Mouse (Mus musculus): ENCODE data around the gene Tmem104.

Tmem104 gene

GRCm38 (mm10) chr11:115200520-115200919 is 13.2 kb downstream of the Tmem104 start:
- DNase-seq (ENCODE audit: low spot score): no peak

- peak; percentile 90 for DNase-seq (ENCODE audit: low spot score)
Observed at GRCm38 (mm10) chr11:115202316-115202715, 15.0 kb downstream of the Tmem104 start.

- no peak for DNase-seq (ENCODE audit: low spot score)
Observed at GRCm38 (mm10) chr11:115202756-115203155, 15.5 kb downstream of the Tmem104 start.

GRCm38 (mm10) chr11:115208126-115208525 is 20.8 kb downstream of the Tmem104 start:
- no peak for DNase-seq (ENCODE audit: low spot score)

GRCm38 (mm10) chr11:115208776-115209732 is 21.8 kb downstream of the Tmem104 start:
- no peak for DNase-seq (ENCODE audit: low spot score)

- DNase-seq (ENCODE audit: low spot score): no peak
Observed at GRCm38 (mm10) chr11:115209958-115210357, 22.7 kb downstream of the Tmem104 start.

- no peak for DNase-seq (ENCODE audit: low spot score)
Observed at GRCm38 (mm10) chr11:115212116-115212515, 24.8 kb downstream of the Tmem104 start.

GRCm38 (mm10) chr11:115215123-115215522 is 27.8 kb downstream of the Tmem104 start:
- DNase-seq (ENCODE audit: low spot score): no peak

GRCm38 (mm10) chr11:115217439-115218410 is 30.4 kb downstream of the Tmem104 start:
- DNase-seq (ENCODE audit: low spot score): no peak

- no peak for DNase-seq (ENCODE audit: low spot score)
Observed at GRCm38 (mm10) chr11:115219263-115219662, 32.0 kb downstream of the Tmem104 start.

- no peak for DNase-seq (ENCODE audit: low spot score)
Observed at GRCm38 (mm10) chr11:115219685-115220084, 32.4 kb downstream of the Tmem104 start.

- DNase-seq (ENCODE audit: low spot score): no peak
Observed at GRCm38 (mm10) chr11:115222077-115222476, 34.8 kb downstream of the Tmem104 start.

GRCm38 (mm10) chr11:115222570-115222969 is 35.3 kb downstream of the Tmem104 start:
- no peak for DNase-seq (ENCODE audit: low spot score)

- DNase-seq (ENCODE audit: low spot score): no peak
Observed at GRCm38 (mm10) chr11:115223451-115223850, 36.2 kb downstream of the Tmem104 start.

- DNase-seq (ENCODE audit: low spot score): no peak
Observed at GRCm38 (mm10) chr11:115223877-115224276, 36.6 kb downstream of the Tmem104 start.

GRCm38 (mm10) chr11:115224889-115225288 is 37.6 kb downstream of the Tmem104 start:
- DNase-seq (ENCODE audit: low spot score): peak; percentile 85

GRCm38 (mm10) chr11:115225301-115225700 is 38.0 kb downstream of the Tmem104 start:
- DNase-seq (ENCODE audit: low spot score): no peak

GRCm38 (mm10) chr11:115226811-115227491 is 39.7 kb downstream of the Tmem104 start:
- DNase-seq (ENCODE audit: low spot score): no peak

GRCm38 (mm10) chr11:115227640-115228039 is 40.4 kb downstream of the Tmem104 start:
- DNase-seq (ENCODE audit: low spot score): no peak

- DNase-seq (ENCODE audit: low spot score): no peak
Observed at GRCm38 (mm10) chr11:115228430-115228829, 41.1 kb downstream of the Tmem104 start.

- DNase-seq (ENCODE audit: low spot score): no peak
Observed at GRCm38 (mm10) chr11:115229021-115229930, 42.0 kb downstream of the Tmem104 start.
